In the genomic region with DNA sequence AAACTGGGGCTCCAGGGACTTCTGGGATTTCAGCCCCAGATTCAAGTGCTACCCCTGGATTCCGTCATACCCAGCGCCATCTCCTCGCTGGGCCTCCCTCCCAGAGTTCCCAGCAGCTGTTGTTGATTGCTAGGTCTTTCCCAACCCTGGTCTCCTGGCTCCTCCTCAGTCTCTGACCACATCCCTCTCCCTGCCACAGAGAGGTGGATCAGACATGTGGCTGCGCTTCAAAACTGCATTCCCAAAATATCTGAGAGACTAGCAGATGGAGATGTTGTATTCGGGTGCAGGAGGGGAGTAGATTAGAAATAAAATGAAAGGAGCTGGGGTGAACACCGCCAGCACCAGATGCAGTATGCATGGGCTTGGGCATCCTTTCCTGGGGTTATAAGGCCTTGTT, we compare ENCODE assay signal across 15 mouse cellular contexts. TPM values are rescaled to one million over a fixed set of nuclear protein-coding genes. Genes with fewer than 3 reads are reported as not detected.
DNase-seq lines count a peak whose midpoint lies in the region; TF ChIP-seq lines count a peak whose summit lies in the region.
"Had no signal": no experiment of that assay in that cellular context is flagged by ENCODE, and none has a peak within 500 bp of the region (broad histone marks: within the 10 kb centered on the region; RNA-seq: fewer than 3 reads in every experiment).

No protein-coding gene starts in this region.

- H3K9me3 ChIP-seq in heart, embryonic 10.5 days: no peaks in the 10 kb centered on the region
- H3K9me3 ChIP-seq: forebrain, embryonic 12.5 days; heart, embryonic 13.5 days had no signal

- no peaks in the 10 kb centered on the region for H3K27me3 ChIP-seq in heart, adult 2 months (ENCODE audit: control insufficient read depth, insufficient read depth, low read length)
- H3K27me3 ChIP-seq in heart, embryonic 10.5 days (ENCODE audit: insufficient read depth, poor library complexity, severe bottlenecking): peaks cover 60% of the 10 kb centered on the region
- H3K27me3 ChIP-seq in small intestine, adult 2 months (ENCODE audit: control insufficient read depth, insufficient read depth, low read length): no peaks in the 10 kb centered on the region

- no peaks in the 10 kb centered on the region for H3K79me2 ChIP-seq in heart, adult 2 months (replicated peaks; ENCODE audit: control insufficient read depth, insufficient read depth, low read length)

- TF ChIP-seq EP300 in heart, adult 2 months (IDR thresholded peaks at IDR 0.05; ENCODE audit: insufficient read depth, low read depth, low read length): no peak

- no peak for TF ChIP-seq POLR2A in heart, adult 2 months (IDR thresholded peaks at IDR 0.05; ENCODE audit: insufficient read depth, low read depth, low read length)
- no peak for TF ChIP-seq POLR2A in small intestine, adult 2 months (IDR thresholded peaks at IDR 0.05; ENCODE audit: low read depth, low read length)

- WGBS in heart, adult 2 months: 72% methylated on average over 6 of the region's 6 CpGs
- WGBS in heart, embryonic 10.5 days: 67% methylated on average over 6 of the region's 6 CpGs
- 81% methylated on average over 6 of the region's 6 CpGs for WGBS in small intestine, adult 2 months

- no peak for TF ChIP-seq CTCF in heart, adult 2 months (IDR thresholded peaks at IDR 0.05)
- no peak for TF ChIP-seq CTCF in small intestine, adult 2 months (IDR thresholded peaks at IDR 0.05; ENCODE audit: extremely low read depth, insufficient read length, insufficient replicate concordance, low read depth, low read length)

- H3K27ac ChIP-seq in heart, adult 2 months: peak overlapping the region; percentile 17
- H3K27ac ChIP-seq in heart, embryonic 10.5 days: no peak overlapping the region
- H3K27ac ChIP-seq in small intestine, adult 2 months (ENCODE audit: insufficient read depth, low read depth, low read length): peak overlapping the region; percentile 9; the same call in 1 of the 2 replicates
- H3K27ac ChIP-seq: forebrain, embryonic 12.5 days; heart, embryonic 13.5 days had no signal

- H3K4me1 ChIP-seq in heart, adult 2 months (ENCODE audit: control insufficient read depth, insufficient read depth, low read length): peaks cover 2% of the 10 kb centered on the region; the same call in 1 of the 2 replicates
- H3K4me1 ChIP-seq in heart, embryonic 10.5 days: peaks cover 7% of the 10 kb centered on the region; the same call in 1 of the 2 replicates
- H3K4me1 ChIP-seq in small intestine, adult 2 months (ENCODE audit: control insufficient read depth, insufficient read depth, insufficient read length, low read length): no peaks in the 10 kb centered on the region
- H3K4me1 ChIP-seq: heart, embryonic 13.5 days had no signal

- H3K4me3 ChIP-seq in heart, adult 2 months: no peak overlapping the region
- no peak overlapping the region for H3K4me3 ChIP-seq in heart, embryonic 10.5 days
- H3K4me3 ChIP-seq in small intestine, adult 2 months (ENCODE audit: low read depth, low read length): no peak overlapping the region
- H3K4me3 ChIP-seq: forebrain, embryonic 12.5 days; heart, embryonic 13.5 days had no signal

- no peaks in the 10 kb centered on the region for H3K36me3 ChIP-seq in heart, adult 2 months (ENCODE audit: control insufficient read depth, insufficient read depth, low read length)
- no peaks in the 10 kb centered on the region for H3K36me3 ChIP-seq in heart, embryonic 10.5 days
- no peaks in the 10 kb centered on the region for H3K36me3 ChIP-seq in small intestine, adult 2 months (ENCODE audit: control insufficient read depth, insufficient read depth, low read length)
- H3K36me3 ChIP-seq: forebrain, embryonic 12.5 days; heart, embryonic 13.5 days had no signal

- H3K9ac ChIP-seq in heart, adult 2 months (ENCODE audit: low read depth, low read length): no peak overlapping the region
- H3K9ac ChIP-seq: forebrain, embryonic 12.5 days; heart, embryonic 13.5 days had no signal

- DNase-seq in heart, adult 2 months: peak; percentile 58 to 74
- no peak for DNase-seq in heart, embryonic 10.5 days (ENCODE audit: low spot score)
- peak; percentile 22 for DNase-seq in urinary bladder, postnatal 14 days (ENCODE audit: low spot score)
- no peak for DNase-seq in urinary bladder, postnatal 10 days (ENCODE audit: low spot score)
- peak; percentile 48 to 49 for DNase-seq in heart, postnatal 10 days
- no peak for DNase-seq in B cell, adult 2 months
- no peak for DNase-seq in urinary bladder, adult 18-20 months (ENCODE audit: low spot score in 2 of 2)
- DNase-seq: adrenal gland, postnatal 14 days; cerebellum, adult 11 months; kidney, postnatal 36 days; right cerebral cortex, postnatal 14 days had no signal

- intact Hi-C loops in heart, adult 2 months (cut with DNase I): no loop called here
- intact Hi-C loops in heart, postnatal 10 days (cut with DNase I): no loop called here

RNA-seq across cellular contexts. Expression of a gene that starts 6.5 kb away (rescaled TPM):
- total RNA-seq in heart, adult 2 months (2021): 1 to 10 TPM; 1.0 to 1.4 TPM
- 1.8 and 3.2 TPM in 2 replicates for polyA plus RNA-seq in heart, adult 2 months (2012; rRNA removed)
- polyA plus RNA-seq in heart, embryonic 10.5 days (2016; fragmentation: Nextera tagmentation; extraction: Ambion mirVana): 0.74 and 1.3 TPM in 2 replicates
- 1 to 10 TPM; 1.9 to 2.2 TPM for total RNA-seq in heart, postnatal 10 days (2021)
- 1.7 and 2.9 TPM in 2 replicates for polyA plus RNA-seq in small intestine, adult 2 months (2012; rRNA removed)
- total RNA-seq: neutrophil, adult 5-6 weeks had no signal

RNA-seq across cellular contexts. Expression of a gene that starts 50.2 kb away (rescaled TPM):
- 10 to 100 TPM; 19.0 to 23.3 TPM for total RNA-seq in heart, adult 2 months (2021)
- 7.9 and 12.1 TPM in 2 replicates for polyA plus RNA-seq in heart, adult 2 months (2012; rRNA removed)
- 1.6 and 2.2 TPM in 2 replicates for polyA plus RNA-seq in heart, embryonic 10.5 days (2016; fragmentation: Nextera tagmentation; extraction: Ambion mirVana)
- total RNA-seq in heart, postnatal 10 days (2021): 10 to 100 TPM; 48.3 to 49.2 TPM
- 12.4 and 31.6 TPM in 2 replicates for polyA plus RNA-seq in small intestine, adult 2 months (2012; rRNA removed)

Comparison
In these comparisons a context has a peak if more than half of its experiments do, and no peak if none do; other contexts are left out.
1. DNase-seq: peak in heart, adult 2 months (2 of 2), urinary bladder, postnatal 14 days (single experiment) and heart, postnatal 10 days (2 of 2); none in heart, embryonic 10.5 days (single experiment), urinary bladder, postnatal 10 days (single experiment), B cell, adult 2 months (0 of 2) and urinary bladder, adult 18-20 months (0 of 2).